Mouse (Mus musculus) heart, postnatal 0 days (tissue): ENCODE measurements at regions not wholly inside any gene's neighbourhood (a gene's known extent, or its start where the extent isn't known, plus 50 kb on each side); places are given as distances from the start of the nearest gene placed in this dataset.

Source experiments
- CTCF ChIP-seq: IDR thresholded peaks from 2 replicates; pipeline ENCODE4 v1.5.1; 2016; ENCODE audit warnings: antibody characterized with exemption, control low read depth, low read depth
- EP300 ChIP-seq: IDR thresholded peaks from 2 replicates; pipeline ENCODE4 v1.6.1; 2016; ENCODE audit warnings: antibody characterized with exemption, low read depth

DNA sequence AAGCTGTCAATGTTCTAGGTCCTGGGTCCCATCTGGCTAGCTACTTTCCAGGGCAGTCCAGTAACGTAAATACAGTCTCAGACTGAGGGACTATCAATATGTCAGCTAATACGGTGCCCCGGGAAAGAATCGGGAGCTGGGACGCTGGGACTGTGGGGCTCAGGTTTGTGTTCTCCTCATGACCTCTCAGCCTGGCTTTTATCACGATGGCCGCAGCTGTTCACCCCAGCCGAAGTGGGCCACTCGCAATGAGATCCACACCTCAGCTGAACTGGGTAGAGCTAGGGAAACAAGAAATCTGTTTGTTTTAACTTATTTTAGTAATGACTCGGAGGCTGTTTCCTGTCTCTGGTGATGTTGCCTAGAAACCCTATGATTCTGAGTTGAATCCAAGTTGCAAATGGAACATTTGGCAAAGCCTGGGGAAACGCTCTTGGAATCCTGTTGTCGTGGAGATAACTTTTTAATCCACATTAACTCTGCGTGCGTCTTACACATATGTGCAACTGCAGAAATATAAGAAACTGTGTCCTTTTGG lies 83.0 kb upstream of the Daam1 start:
- TF ChIP-seq CTCF = no peak
- no peak for TF ChIP-seq EP300
